Mouse (Mus musculus) MEL (cell line): ENCODE measurements around the gene Fmnl2. TPM values are rescaled to one million over a fixed set of nuclear protein-coding genes. Genes with fewer than 3 reads are reported as not detected.

Source experiments
- DNase-seq: peaks from one replicate; pipeline ENCODE4 v3.0.0; 2011; ENCODE audit warnings: low read depth, low spot score
- H3K27ac ChIP-seq: 2 replicates; pipeline ENCODE4 v1.5.1; 2012; ENCODE audit warnings: low read depth, mild to moderate bottlenecking, control low read depth, low read length, moderate library complexity; ENCODE audit not compliant: control insufficient read depth
- H3K27me3 ChIP-seq, 2 experiments: fragments of 150-350 bp in 1 of 2; sonication (generic) in 1 of 2; 2 replicates each; pipeline ENCODE4 v1.6.1; 2012; ENCODE audit warnings: low read length in 2 of 2, mild to moderate bottlenecking in 2 of 2, improper control_type of control experiment in 1 of 2, moderate library complexity in 1 of 2; ENCODE audit not compliant: insufficient read depth in 2 of 2, control insufficient read depth in 1 of 2
- H3K36me3 ChIP-seq, 2 experiments: 2 replicates each; pipeline ENCODE4 v1.6.1; 2012 to 2014; ENCODE audit warnings: low read length in 2 of 2, improper control_type of control experiment in 1 of 2, inconsistent platforms in 1 of 2, mild to moderate bottlenecking in 1 of 2; ENCODE audit not compliant: insufficient read depth in 2 of 2, control insufficient read depth in 1 of 2
- H3K4me1 ChIP-seq, 2 experiments: fragments of 150-350 bp in 1 of 2; sonication (generic) in 1 of 2; 2 replicates each; pipeline ENCODE4 v1.6.1; 2012; ENCODE audit warnings: low read length in 2 of 2, improper control_type of control experiment in 1 of 2, mild to moderate bottlenecking in 1 of 2; ENCODE audit not compliant: insufficient read depth in 2 of 2, control insufficient read depth in 1 of 2
- H3K4me3 ChIP-seq, 2 experiments: fragments of 150-350 bp in 1 of 2; sonication (generic) in 1 of 2; 2 replicates each; pipeline ENCODE4 v1.5.1; 2012; ENCODE audit warnings: low read depth in 2 of 2, low read length in 2 of 2, mild to moderate bottlenecking in 2 of 2, moderate library complexity in 2 of 2, control low read depth in 1 of 2, improper control_type of control experiment in 1 of 2; ENCODE audit not compliant: control insufficient read depth in 1 of 2, insufficient read depth in 1 of 2
- H3K79me2 ChIP-seq: 2 replicates; pipeline ENCODE4 v1.6.1; 2012; ENCODE audit warnings: mild to moderate bottlenecking, low read length, moderate library complexity; ENCODE audit not compliant: control insufficient read depth, poor library complexity, insufficient read depth
- H3K9ac ChIP-seq: 2 replicates; pipeline ENCODE4 v1.6.1; 2012; ENCODE audit warnings: low read depth, mild to moderate bottlenecking, control low read depth, low read length, moderate library complexity; ENCODE audit not compliant: control insufficient read depth, poor library complexity, severe bottlenecking
- H3K9me3 ChIP-seq: fragments of 150-350 bp; sonication (generic); replicated peaks from 2 replicates; pipeline ENCODE4 v1.6.1; 2012; ENCODE audit warnings: mild to moderate bottlenecking, low read length, improper control_type of control experiment, moderate library complexity; ENCODE audit not compliant: insufficient read depth
- BHLHE40 ChIP-seq: IDR thresholded peaks from 2 replicates; pipeline ENCODE4 v1.6.1; 2012; ENCODE audit warnings: low read depth, mild to moderate bottlenecking, inconsistent platforms, low read length, improper control_type of control experiment, borderline replicate concordance
- CHD1 ChIP-seq: IDR thresholded peaks from 2 replicates; pipeline ENCODE4 v1.6.1; 2012; ENCODE audit warnings: low read depth, mild to moderate bottlenecking, inconsistent platforms, low read length, improper control_type of control experiment
- ETS1 ChIP-seq: IDR thresholded peaks from 2 replicates; pipeline ENCODE4 v1.6.1; 2012; ENCODE audit warnings: low read depth, mild to moderate bottlenecking, inconsistent platforms, low read length, improper control_type of control experiment, moderate library complexity
- GABPA ChIP-seq: IDR thresholded peaks from 2 replicates; pipeline ENCODE4 v1.6.1; 2012; ENCODE audit warnings: low read depth, mild to moderate bottlenecking, inconsistent platforms, low read length, improper control_type of control experiment, moderate library complexity
- JUND ChIP-seq: IDR thresholded peaks from 2 replicates; pipeline ENCODE4 v1.6.1; 2011; ENCODE audit warnings: low read depth, mild to moderate bottlenecking, improper control_type of control experiment, low read length
- KAT2A ChIP-seq: conservative IDR thresholded peaks from 2 replicates; pipeline ENCODE4 v1.6.1; 2012; ENCODE audit warnings: low read depth, low read length, improper control_type of control experiment, inconsistent platforms
- MAFK ChIP-seq: IDR thresholded peaks from 2 replicates; pipeline ENCODE4 v1.6.1; 2011; ENCODE audit warnings: low read depth, mild to moderate bottlenecking, low read length, improper control_type of control experiment, borderline replicate concordance
- MAX ChIP-seq: IDR thresholded peaks from 2 replicates; pipeline ENCODE4 v1.6.1; 2011; ENCODE audit warnings: low read length, improper control_type of control experiment
- MXI1 ChIP-seq: IDR thresholded peaks from 2 replicates; pipeline ENCODE4 v1.6.1; 2011; ENCODE audit warnings: mild to moderate bottlenecking, low read depth, low read length, improper control_type of control experiment
- MYB ChIP-seq: IDR thresholded peaks from 2 replicates; pipeline ENCODE4 v1.6.1; 2011; ENCODE audit warnings: mild to moderate bottlenecking, low read depth, low read length, improper control_type of control experiment
- MYC ChIP-seq: IDR thresholded peaks from 2 replicates; pipeline ENCODE4 v1.6.1; 2011; ENCODE audit warnings: low read depth, mild to moderate bottlenecking, low read length, improper control_type of control experiment, moderate library complexity
- POLR2A ChIP-seq, 2 experiments: IDR thresholded peaks; 2 replicates each; pipeline ENCODE4 v1.6.1; 2011 to 2012; ENCODE audit warnings: low read length in 2 of 2, mild to moderate bottlenecking in 2 of 2, control low read depth in 1 of 2, improper control_type of control experiment in 1 of 2, low read depth in 1 of 2, moderate library complexity in 1 of 2; ENCODE audit not compliant: control insufficient read depth in 1 of 2, insufficient read depth in 1 of 2, poor library complexity in 1 of 2
- RAD21 ChIP-seq: IDR thresholded peaks from 2 replicates; pipeline ENCODE4 v1.6.1; 2011; ENCODE audit warnings: mild to moderate bottlenecking, low read depth, low read length, improper control_type of control experiment
- SMC3 ChIP-seq: IDR thresholded peaks from 2 replicates; pipeline ENCODE4 v1.6.1; 2011; ENCODE audit warnings: low read depth, low read length, improper control_type of control experiment
- TAL1 ChIP-seq: IDR thresholded peaks from 2 replicates; pipeline ENCODE4 v1.6.1; 2012; ENCODE audit warnings: mild to moderate bottlenecking, inconsistent platforms, low read length, moderate library complexity, mixed read lengths
- USF1 ChIP-seq: IDR thresholded peaks from 2 replicates; pipeline ENCODE4 v1.6.1; 2014; ENCODE audit warnings: low read depth, mild to moderate bottlenecking, inconsistent platforms, low read length, improper control_type of control experiment, moderate library complexity
- ZC3H11A ChIP-seq: IDR thresholded peaks from 2 replicates; pipeline ENCODE4 v1.6.1; 2012; ENCODE audit warnings: low read depth, mild to moderate bottlenecking, inconsistent platforms, low read length, improper control_type of control experiment
- ZKSCAN1 ChIP-seq: IDR thresholded peaks from 2 replicates; pipeline ENCODE4 v1.6.1; 2012; ENCODE audit warnings: low read depth, mild to moderate bottlenecking, inconsistent platforms, low read length, improper control_type of control experiment, moderate library complexity
- ZMIZ1 ChIP-seq: IDR thresholded peaks from 2 replicates; pipeline ENCODE4 v1.6.1; 2012; ENCODE audit warnings: low read depth, mild to moderate bottlenecking, inconsistent platforms, low read length, improper control_type of control experiment, moderate library complexity
- ZNF384 ChIP-seq: IDR thresholded peaks from 2 replicates; pipeline ENCODE4 v1.6.1; 2012; ENCODE audit warnings: low read depth, mild to moderate bottlenecking, inconsistent platforms, low read length, improper control_type of control experiment
- polyA plus RNA-seq, 2 experiments: library from polyadenylated mRNA; stranded (reverse) in 1 of 2; unstranded in 1 of 2; fragments of >175 nt in 1 of 2; fragments of >200 nt in 1 of 2; gene quantifications; 2 replicates each; pipeline versions ENCODE4 v1.2.1 to v1.2.4; 2012; ENCODE audit warnings: low replicate concordance in 2 of 2, low read depth in 1 of 2; ENCODE audit not compliant: insufficient read length in 2 of 2, insufficient read depth in 1 of 2, missing spikeins in 1 of 2
- total RNA-seq: library from RNA; depleted of rRNA; stranded (reverse); fragments of 300-350 nt; gene quantifications from 2 replicates; pipeline ENCODE4 v1.2.3, GENCODE M21; 2012

Fmnl2 gene
- total and polyA plus RNA-seq, 3 experiments: not detected

GRCm38 (mm10) chr2:52831585-52831984 is 26.1 kb upstream of the Fmnl2 start:
- H3K4me3 ChIP-seq: no peak overlapping the region
- H3K27me3 ChIP-seq: no peaks in the 10 kb centered on the region
- H3K27ac ChIP-seq: no peak overlapping the region
- H3K4me1 ChIP-seq: no peaks in the 10 kb centered on the region
- no peak for TF ChIP-seq MXI1
- TF ChIP-seq POLR2A (IDR thresholded peaks at IDR 0.05; ENCODE audit: control insufficient read depth in 1 of 2, insufficient read depth in 1 of 2, low read depth in 1 of 2, low read length in 2 of 2, poor library complexity in 1 of 2): no peak
- TF ChIP-seq CHD1: no peak
- no peak for TF ChIP-seq SMC3
- no peak for TF ChIP-seq GABPA
- no peak for TF ChIP-seq BHLHE40
- TF ChIP-seq USF1: no peak
- no peak for TF ChIP-seq MYB
- TF ChIP-seq TAL1: no peak
- TF ChIP-seq ZC3H11A: no peak
- TF ChIP-seq ZKSCAN1: no peak
- H3K9ac ChIP-seq: no peak overlapping the region
- DNase-seq: no peak
- no peaks in the 10 kb centered on the region for H3K36me3 ChIP-seq
- H3K9me3 ChIP-seq: no peaks in the 10 kb centered on the region
- no peaks in the 10 kb centered on the region for H3K79me2 ChIP-seq

- TF ChIP-seq MYC (no peak), MAX (no peak), MAFK (no peak), JUND (no peak), RAD21 (no peak), CHD1 (no peak), KAT2A (no peak), ZNF384 (no peak), ETS1 (no peak), ZMIZ1 (no peak)
- TF ChIP-seq, all 39 proteins: peak for 0
- Histone ChIP-seq H3K4me3 (no peak overlapping the region), H3K4me1 (no peaks in the 10 kb centered on the region), H3K9ac (no peak overlapping the region), H3K79me2 (no peaks in the 10 kb centered on the region), H3K9me3 (no peaks in the 10 kb centered on the region), H3K27me3 (no peaks in the 10 kb centered on the region), H3K36me3 (no peaks in the 10 kb centered on the region), H3K27ac (no peak overlapping the region)
- no peak for DNase-seq
Measured at GRCm38 (mm10) chr2:52835726-52836125, 21.9 kb upstream of the Fmnl2 start.
